Mouse (Mus musculus): ENCODE measurements around the gene Gm4922. TPM values are rescaled to one million over a fixed set of nuclear protein-coding genes. Genes with fewer than 3 reads are reported as not detected.

Gene Gm4922
- not detected for total RNA-seq (2021)
- long read RNA-seq, experiment 1 = 0 reads
- long read RNA-seq, experiment 2 = 0 reads

DNA sequence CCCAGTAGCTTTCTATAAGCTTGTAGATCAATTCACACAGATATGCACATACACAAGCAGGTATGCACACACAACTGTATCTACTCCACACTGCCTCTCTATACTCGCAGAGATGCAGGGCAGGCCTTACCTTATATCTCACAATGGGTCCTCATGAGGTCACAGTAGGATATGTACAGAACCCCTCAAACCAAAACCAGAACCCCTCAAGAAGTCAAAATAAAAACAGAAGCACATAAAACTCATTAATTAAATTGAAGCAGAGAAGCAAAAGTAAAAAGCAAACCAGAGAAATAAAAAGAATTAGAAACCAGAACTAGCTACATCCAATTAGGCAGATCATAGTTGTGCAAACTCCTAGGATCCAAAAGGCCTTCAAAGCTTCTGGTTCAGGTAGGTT is at the start of gene Gm4922:
Gene Gm4922, minus strand, starts transcription at position 101 of the 400 bp plus-strand sequence.
- no peak for DNase-seq

- DNase-seq = peak in 1 of 2 experiments; percentile 64
Observed at GRCm38 (mm10) chr10:18835684-18836479, 49.3 kb upstream of the Gm4922 start.

GRCm38 (mm10) chr10:18834389-18834788 is 47.8 kb upstream of the Gm4922 start:
- no peak for DNase-seq

GRCm38 (mm10) chr10:18831823-18832222 is 45.2 kb upstream of the Gm4922 start:
- DNase-seq = no peak

GRCm38 (mm10) chr10:18830359-18830758 is 43.8 kb upstream of the Gm4922 start:
- no peak for DNase-seq

DNA sequence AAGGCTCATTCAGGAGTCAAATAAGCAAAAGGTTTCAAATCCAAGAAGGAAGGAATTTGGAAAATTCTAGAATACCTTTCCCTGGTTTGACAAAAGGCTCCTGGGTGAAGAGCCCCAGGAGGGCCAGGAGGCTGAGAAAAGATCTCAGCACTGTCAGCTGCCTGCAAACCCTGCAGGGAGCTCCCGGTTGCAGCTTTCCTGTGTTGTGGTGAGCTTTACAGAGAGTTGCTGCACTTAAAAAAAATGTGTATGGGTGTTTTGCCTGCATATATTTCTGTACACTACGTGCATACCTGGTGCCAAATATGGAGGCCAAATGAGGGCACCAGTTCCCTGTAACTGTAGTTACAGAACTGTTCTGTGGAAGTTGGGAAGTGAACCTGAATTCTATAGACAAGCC is 41.3 kb upstream of the Gm4922 start:
- no peak for DNase-seq

- DNase-seq = no peak
Observed at GRCm38 (mm10) chr10:18826107-18826506, 39.5 kb upstream of the Gm4922 start.

GRCm38 (mm10) chr10:18825143-18825542 is 38.5 kb upstream of the Gm4922 start:
- no peak for DNase-seq

DNA sequence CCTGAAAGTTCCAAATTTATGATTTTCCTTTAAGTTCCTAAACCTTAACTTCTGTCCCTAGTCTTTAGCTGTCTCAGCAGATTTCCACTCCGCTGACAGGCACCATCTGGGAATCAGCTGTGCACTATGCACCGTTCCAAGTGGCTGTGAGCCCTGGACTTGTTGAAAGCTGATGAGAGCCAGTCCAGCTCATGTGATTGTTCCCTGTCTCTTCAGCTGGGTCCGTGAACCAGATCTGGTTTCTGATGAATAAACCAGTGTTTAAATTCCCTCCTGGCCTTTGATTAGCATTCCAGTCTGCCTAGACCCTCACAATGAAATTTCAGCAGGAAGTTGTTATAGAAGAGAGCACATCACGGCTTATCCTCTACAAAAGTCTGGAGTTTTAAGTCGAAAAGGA is 30.0 kb upstream of the Gm4922 start:
- peak; percentile 75 for DNase-seq

- DNase-seq = peak in 1 of 2 experiments; percentile 18
Observed at GRCm38 (mm10) chr10:18811751-18812150, 25.2 kb upstream of the Gm4922 start.

DNA sequence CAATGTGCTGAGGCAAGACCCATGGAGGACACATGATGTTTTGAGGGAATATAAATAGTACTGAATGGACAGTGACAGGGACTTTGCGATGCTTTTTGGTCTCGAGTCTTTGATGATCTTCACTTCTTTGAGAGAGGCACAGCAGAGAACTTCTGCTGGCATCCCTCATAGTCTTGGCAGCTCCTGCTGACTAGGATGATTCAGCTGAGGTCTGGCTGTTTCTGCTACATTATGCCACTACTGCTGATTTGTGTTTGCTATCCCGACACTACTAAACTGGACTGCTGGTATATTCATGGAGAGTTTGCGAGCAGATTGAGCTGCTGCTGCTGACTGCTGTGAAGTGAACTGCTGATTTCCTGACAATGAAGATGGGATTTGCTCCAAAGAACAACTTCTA is 3.5 kb upstream of the Gm4922 start:
- DNase-seq = no peak

GRCm38 (mm10) chr10:18788601-18789000 is 2.0 kb upstream of the Gm4922 start:
- DNase-seq = no peak

DNA sequence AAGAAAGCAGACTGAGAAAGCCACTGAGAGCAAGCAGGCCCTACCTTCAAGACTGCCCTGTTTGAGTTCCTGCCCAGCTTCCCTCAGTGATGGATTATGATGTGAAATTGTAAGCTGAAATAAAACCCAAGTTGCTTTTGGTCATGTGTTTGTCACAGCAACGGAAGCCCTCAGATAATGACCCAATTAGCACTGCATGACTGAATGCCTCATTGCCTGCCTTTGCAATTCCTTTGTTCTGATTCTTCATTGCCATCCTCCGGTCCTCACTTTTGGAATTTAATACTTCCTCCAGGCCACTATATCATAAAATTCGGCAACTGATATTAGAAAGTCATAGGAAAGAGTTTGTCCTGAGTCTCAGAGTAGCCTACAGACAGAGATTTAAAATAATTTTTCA is 9.0 kb downstream of the Gm4922 start:
- no peak for DNase-seq

- DNase-seq = peak; percentile 30 to 33
Observed at GRCm38 (mm10) chr10:18772537-18773179, 13.9 kb downstream of the Gm4922 start.

DNA sequence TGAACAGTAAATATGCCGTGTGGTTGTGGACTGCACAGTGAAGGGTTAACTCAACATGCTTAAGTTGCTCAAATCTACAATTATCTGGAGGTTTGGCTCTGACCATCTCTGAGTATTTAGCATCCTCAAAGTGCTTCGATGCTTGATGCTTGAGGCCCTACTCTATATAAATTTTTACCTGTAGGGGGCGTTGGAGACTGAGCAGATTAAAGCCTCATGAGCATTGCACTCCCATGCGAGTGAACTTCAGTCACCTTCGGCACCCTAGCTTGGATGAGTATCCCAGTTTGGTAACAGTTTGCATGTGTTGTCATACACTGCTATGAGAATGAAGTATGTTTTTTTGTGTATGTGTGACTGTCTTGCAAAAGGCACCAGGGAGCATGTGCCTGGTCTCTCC is 16.7 kb downstream of the Gm4922 start:
- no peak for DNase-seq

DNA sequence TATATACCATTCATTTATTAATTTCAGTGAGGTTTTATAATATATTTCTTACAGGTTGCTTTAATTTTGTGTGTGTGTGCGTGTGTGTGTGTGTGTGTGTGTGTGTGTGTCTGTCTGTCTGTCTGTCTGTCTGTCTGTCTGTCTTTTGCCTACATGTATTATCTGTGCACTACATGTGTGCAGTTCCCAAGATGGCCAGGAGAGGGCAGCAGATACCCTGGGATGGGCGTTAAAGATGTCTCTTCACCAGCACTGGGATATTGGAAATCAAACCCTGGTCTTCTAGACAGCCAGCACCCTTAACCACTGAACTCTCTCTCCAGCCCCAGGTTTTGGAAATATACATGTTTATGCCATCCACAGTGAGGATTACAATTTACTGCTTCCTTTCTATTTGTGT is 26.4 kb downstream of the Gm4922 start:
- DNase-seq = peak in 1 of 2 experiments; percentile 71

DNA sequence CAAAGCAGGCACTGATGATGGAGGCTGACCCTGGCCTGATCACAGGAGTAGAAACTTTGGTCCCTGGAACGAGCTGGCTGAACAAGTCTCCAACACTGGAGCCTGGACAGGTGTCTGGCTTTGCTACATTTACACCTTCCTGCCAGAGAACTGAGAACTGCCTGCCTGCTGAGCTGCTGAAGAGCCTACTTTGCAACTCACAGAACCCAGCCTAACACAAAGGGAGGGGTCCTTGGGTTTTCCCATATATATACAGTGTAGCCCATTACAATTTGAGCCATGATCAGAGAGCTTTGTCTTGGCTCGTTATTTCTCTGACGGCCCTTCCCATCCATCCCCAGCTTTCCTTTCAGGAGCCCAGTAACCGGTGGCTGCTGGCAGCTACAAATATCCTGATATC is 36.5 kb downstream of the Gm4922 start:
- no peak for DNase-seq

GRCm38 (mm10) chr10:18743286-18744142 is 43.1 kb downstream of the Gm4922 start, which contains the start of gene Arfgef3:
TSS of gene Arfgef3 (minus strand) at chr10:18743949.
- peak; percentile 29 to 43 for DNase-seq

DNA sequence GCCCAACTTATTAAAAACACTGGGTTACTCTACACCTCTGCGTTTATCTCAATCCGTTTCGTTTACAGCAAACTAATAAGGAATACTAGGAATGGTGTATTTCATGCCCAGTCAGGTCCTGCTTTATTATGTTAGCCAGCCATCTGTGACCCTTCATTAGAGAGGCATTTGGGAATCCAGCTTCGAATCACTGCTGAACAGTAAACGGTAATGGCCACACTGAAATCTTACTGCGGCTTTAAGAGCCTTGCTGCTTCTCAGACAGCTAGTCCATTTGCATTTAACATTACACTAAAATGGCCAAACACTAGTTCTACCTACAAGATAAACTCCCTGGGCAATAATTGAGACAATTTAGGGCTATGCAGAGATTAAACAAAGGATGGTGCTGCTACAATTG is 44.5 kb downstream of the Gm4922 start:
- no peak for DNase-seq

DNA sequence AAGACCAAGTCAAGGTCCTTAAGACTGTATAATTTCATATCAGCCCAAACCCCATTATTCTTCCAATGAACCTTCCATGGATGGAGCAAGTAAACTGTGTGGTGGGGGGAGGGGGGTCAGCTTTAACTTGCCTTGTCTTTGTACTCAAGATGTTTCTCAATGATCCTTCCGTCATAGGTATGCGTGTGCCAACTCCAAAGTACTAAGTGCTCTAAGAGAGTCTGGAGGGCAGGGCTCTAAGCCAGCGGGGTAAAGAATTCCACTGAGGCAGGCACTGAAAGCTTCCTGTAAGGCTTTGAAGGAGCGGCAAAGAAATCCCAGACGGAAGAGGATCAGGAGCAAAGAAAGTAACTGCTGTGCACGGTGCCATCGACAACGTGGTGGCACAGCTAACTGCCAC is 45.6 kb downstream of the Gm4922 start:
- no peak for DNase-seq

Measured in heart, adult 18-20 months (tissue).